In genomic region chr9:44965833-44966466, GRCm38 (mm10) we compare ENCODE assay signal across 9 mouse cellular contexts. TPM values are rescaled to one million over a fixed set of nuclear protein-coding genes. Genes with fewer than 3 reads are reported as not detected.
DNase-seq lines count a peak whose midpoint lies in the region; ATAC-seq and TF ChIP-seq lines count a peak whose summit lies in the region.
"Had no signal": no experiment of that assay in that cellular context is flagged by ENCODE, and none has a peak within 500 bp of the region (broad histone marks: within the 10 kb centered on the region; RNA-seq: fewer than 3 reads in every experiment).

No protein-coding gene starts in this region.

- H3K4me1 ChIP-seq in kidney, adult 2 months (ENCODE audit: control insufficient read depth, insufficient read depth, low read length): peaks cover 6% of the 10 kb centered on the region; the same call in 1 of the 2 replicates
- H3K4me1 ChIP-seq in hindbrain, embryonic 11.5 days (replicated peaks; ENCODE audit: control insufficient read depth, insufficient read depth, low read length): no peaks in the 10 kb centered on the region; the same call in 1 of the 2 replicates
- H3K4me1 ChIP-seq in midbrain, embryonic 13.5 days (replicated peaks): peaks cover 16% of the 10 kb centered on the region

- no peak for DNase-seq in kidney, adult 2 months
- DNase-seq in kidney, postnatal 25 days: no peak
- DNase-seq in MEL-GATA-1-ER (ENCODE audit: extremely low read depth, low read depth): peak; percentile 8
- DNase-seq in hindbrain, embryonic 11.5 days (ENCODE audit: low spot score): peak; percentile 1
- DNase-seq in layer of hippocampus, adult 8-10 months (ENCODE audit: low spot score in 2 of 2): no peak
- no peak for DNase-seq in frontal cortex, postnatal 14 days (ENCODE audit: low spot score in 2 of 2)
- DNase-seq in lung, postnatal 14 days: no peak

- H3K36me3 ChIP-seq in kidney, adult 2 months (ENCODE audit: control insufficient read depth, insufficient read depth, low read length): peaks cover 1% of the 10 kb centered on the region; the same call in 1 of the 2 replicates
- no peaks in the 10 kb centered on the region for H3K36me3 ChIP-seq in hindbrain, embryonic 11.5 days (ENCODE audit: control insufficient read depth, insufficient read depth, low read length)
- H3K36me3 ChIP-seq in midbrain, embryonic 13.5 days: peaks cover 20% of the 10 kb centered on the region

- peak overlapping the region; percentile 55 for H3K4me2 ChIP-seq in hindbrain, embryonic 11.5 days (replicated peaks; ENCODE audit: low read depth, low read length)
- H3K4me2 ChIP-seq in midbrain, embryonic 13.5 days (replicated peaks): peak overlapping the region; percentile 94

- peak overlapping the region; percentile 65 for H3K4me3 ChIP-seq in kidney, adult 2 months (ENCODE audit: insufficient read depth, low read depth, low read length)
- H3K4me3 ChIP-seq in hindbrain, embryonic 11.5 days (ENCODE audit: low read depth, low read length): peak overlapping the region; percentile 88
- peak overlapping the region; percentile 69 for H3K4me3 ChIP-seq in midbrain, embryonic 13.5 days (replicated peaks)

- no peak for TF ChIP-seq CTCF in kidney, adult 2 months (conservative IDR thresholded peaks at IDR 0.05; ENCODE audit: insufficient read depth, insufficient read length, low read depth, low read length)

- peak overlapping the region; percentile 98 for H3K27ac ChIP-seq in kidney, adult 2 months (ENCODE audit: insufficient read depth, low read depth, low read length)
- H3K27ac ChIP-seq in hindbrain, embryonic 11.5 days (ENCODE audit: low read depth, low read length): no peak overlapping the region
- H3K27ac ChIP-seq in midbrain, embryonic 13.5 days: peak overlapping the region; percentile 61; the same call in 1 of the 2 replicates

- WGBS in kidney, adult 2 months: 13% methylated on average over 10 of the region's 10 CpGs
- 14% methylated on average over 10 of the region's 10 CpGs for WGBS in hindbrain, embryonic 11.5 days
- 12% methylated on average over 10 of the region's 10 CpGs for WGBS in midbrain, embryonic 13.5 days

- TF ChIP-seq POLR2A in kidney, adult 2 months (IDR thresholded peaks at IDR 0.05; ENCODE audit: low read depth, low read length): no peak

- no peaks in the 10 kb centered on the region for H3K9me3 ChIP-seq in hindbrain, embryonic 11.5 days (ENCODE audit: control insufficient read depth, low read length)
- no peaks in the 10 kb centered on the region for H3K9me3 ChIP-seq in midbrain, embryonic 13.5 days

- H3K27me3 ChIP-seq in kidney, adult 2 months (replicated peaks; ENCODE audit: control insufficient read depth, insufficient read depth, low read length): no peaks in the 10 kb centered on the region
- H3K27me3 ChIP-seq in hindbrain, embryonic 11.5 days (ENCODE audit: control insufficient read depth, insufficient read depth, low read length): no peaks in the 10 kb centered on the region
- H3K27me3 ChIP-seq in midbrain, embryonic 13.5 days: 0 out of 2 replicates have a peak, but pooled peaks cover 1% of the 10 kb centered on the region

- peak overlapping the region; percentile 54; the same call in 1 of the 2 replicates for H3K9ac ChIP-seq in hindbrain, embryonic 11.5 days (ENCODE audit: low read depth, low read length)
- H3K9ac ChIP-seq in midbrain, embryonic 13.5 days (replicated peaks): peak overlapping the region; percentile 59

- peak; percentile 9; the same call in 1 of the 2 replicates for ATAC-seq in hindbrain, embryonic 11.5 days (ENCODE audit: low FRiP score)
- peak; percentile 13 for ATAC-seq in midbrain, embryonic 13.5 days

RNA-seq across cellular contexts. Expression of gene Ube4a, which starts 0.6 kb away (rescaled TPM):
- 15.9 and 18.3 TPM in 2 replicates for polyA plus RNA-seq in kidney, adult 2 months (2012; rRNA removed)
- polyA plus RNA-seq in hindbrain, embryonic 11.5 days (2014; fragmentation: Nextera tagmentation; extraction: Ambion mirVana): 36.4 and 47.3 TPM in 2 replicates
- polyA plus RNA-seq in midbrain, embryonic 13.5 days (2015; fragmentation: Nextera tagmentation; extraction: Ambion mirVana): 36.9 and 39.5 TPM in 2 replicates
- total RNA-seq in layer of hippocampus, adult 8-10 months (2022): 10 to 100 TPM; 69.7 to 84.9 (median 72.3) TPM

RNA-seq across cellular contexts. Expression of gene Cd3g, which starts 14.3 kb away (rescaled TPM):
- polyA plus RNA-seq in kidney, adult 2 months (2012; rRNA removed): 0.57 and 3.2 TPM in 2 replicates
- not detected in 2 replicates for polyA plus RNA-seq in hindbrain, embryonic 11.5 days (2014; fragmentation: Nextera tagmentation; extraction: Ambion mirVana)
- not detected in 2 replicates for polyA plus RNA-seq in midbrain, embryonic 13.5 days (2015; fragmentation: Nextera tagmentation; extraction: Ambion mirVana)
- total RNA-seq in layer of hippocampus, adult 8-10 months (2022): under 1 TPM in 2 of 4 experiments, not detected in 2; 0.38 to 0.43 TPM

RNA-seq across cellular contexts. Expression of gene Cd3d, which starts 15.6 kb away (rescaled TPM):
- polyA plus RNA-seq in kidney, adult 2 months (2012; rRNA removed): 0.19 and 2.9 TPM in 2 replicates
- not detected in 2 replicates for polyA plus RNA-seq in hindbrain, embryonic 11.5 days (2014; fragmentation: Nextera tagmentation; extraction: Ambion mirVana)
- not detected in 2 replicates for polyA plus RNA-seq in midbrain, embryonic 13.5 days (2015; fragmentation: Nextera tagmentation; extraction: Ambion mirVana)
- not detected for total RNA-seq in layer of hippocampus, adult 8-10 months (2022)
- total RNA-seq: hematopoietic stem cell, adult 5-6 weeks had no signal

RNA-seq across cellular contexts. Expression of gene Cd3e, which starts 43.5 kb away (rescaled TPM):
- polyA plus RNA-seq in kidney, adult 2 months (2012; rRNA removed): 0.52 and 3.6 TPM in 2 replicates
- polyA plus RNA-seq in hindbrain, embryonic 11.5 days (2014; fragmentation: Nextera tagmentation; extraction: Ambion mirVana): not detected in 2 replicates
- not detected in 2 replicates for polyA plus RNA-seq in midbrain, embryonic 13.5 days (2015; fragmentation: Nextera tagmentation; extraction: Ambion mirVana)
- under 1 TPM in 2 of 4 experiments, not detected in 2; 0.27 to 0.33 TPM for total RNA-seq in layer of hippocampus, adult 8-10 months (2022)

RNA-seq across cellular contexts. Expression of gene Atp5l, which starts 45.4 kb away (rescaled TPM):
- 732 and 924 TPM in 2 replicates for polyA plus RNA-seq in kidney, adult 2 months (2012; rRNA removed)
- 592 and 606 TPM in 2 replicates for polyA plus RNA-seq in hindbrain, embryonic 11.5 days (2014; fragmentation: Nextera tagmentation; extraction: Ambion mirVana)
- 725 and 775 TPM in 2 replicates for polyA plus RNA-seq in midbrain, embryonic 13.5 days (2015; fragmentation: Nextera tagmentation; extraction: Ambion mirVana)
- total RNA-seq in layer of hippocampus, adult 8-10 months (2022): 100 to 1,000 TPM; 246 to 356 (median 299) TPM

Comparison
In these comparisons a context has a peak if more than half of its experiments do, and no peak if none do; other contexts are left out.
1. DNase-seq: peak in MEL-GATA-1-ER (single experiment) and hindbrain, embryonic 11.5 days (single experiment); none in kidney, adult 2 months (single experiment), kidney, postnatal 25 days (0 of 2), layer of hippocampus, adult 8-10 months (0 of 2), frontal cortex, postnatal 14 days (0 of 2) and lung, postnatal 14 days (single experiment).
2. Peak in every context shown above with its lines, with median percentiles within 50 percentile points of each other: H3K4me3 ChIP-seq.